Mouse (Mus musculus) stomach, postnatal 0 days (tissue): ENCODE measurements at regions not wholly inside any gene's neighbourhood (a gene's known extent, or its start where the extent isn't known, plus 50 kb on each side); places are given as distances from the start of the nearest gene placed in this dataset.

Source experiments
- ATAC-seq: fragments of 200-750 bp; cut with Nextera tagmentation; 2 replicates; pipeline ENCODE4 v1.8.0; 2017; ENCODE audit not compliant: low FRiP score, low TSS enrichment
- DNase-seq: peaks from one replicate; pipeline ENCODE4 v3.0.0-alpha.2; 2016; ENCODE audit warnings: low spot score
- H3K27ac ChIP-seq: fragments of 300-500 bp; sonication (generic); replicated peaks from 2 replicates; pipeline ENCODE4 v1.5.1; 2014; ENCODE audit warnings: mild to moderate bottlenecking, control low read depth
- H3K27me3 ChIP-seq: fragments of 300-500 bp; sonication (generic); 2 replicates; pipeline ENCODE4 v1.6.1; 2014; ENCODE audit warnings: low read length; ENCODE audit not compliant: control insufficient read depth, insufficient read depth
- H3K36me3 ChIP-seq: fragments of 300-500 bp; sonication (generic); 2 replicates; pipeline ENCODE4 v1.6.1; 2014; ENCODE audit warnings: low read length, mixed read lengths; ENCODE audit not compliant: control insufficient read depth, insufficient read depth
- H3K4me1 ChIP-seq: fragments of 300-500 bp; sonication (generic); replicated peaks from 2 replicates; pipeline ENCODE4 v1.6.1; 2014; ENCODE audit warnings: antibody characterized with exemption; ENCODE audit not compliant: control insufficient read depth, insufficient read depth
- H3K4me2 ChIP-seq: fragments of 300-500 bp; sonication (generic); replicated peaks from 2 replicates; pipeline ENCODE4 v1.6.1; 2014; ENCODE audit warnings: low read depth, mild to moderate bottlenecking, control low read depth, moderate library complexity
- H3K4me3 ChIP-seq: fragments of 300-500 bp; sonication (generic); 2 replicates; pipeline ENCODE4 v1.5.1; 2014; ENCODE audit warnings: low read depth, low read length, control low read depth
- H3K9ac ChIP-seq: fragments of 300-500 bp; sonication (generic); 2 replicates; pipeline ENCODE4 v1.6.1; 2014; ENCODE audit warnings: mild to moderate bottlenecking, low read length, control low read depth, mixed read lengths
- H3K9me3 ChIP-seq: fragments of 300-500 bp; sonication (generic); 2 replicates; pipeline ENCODE4 v1.6.1; 2016; ENCODE audit warnings: low read length; ENCODE audit not compliant: control insufficient read depth
- CTCF ChIP-seq: IDR thresholded peaks from 2 replicates; pipeline ENCODE4 v1.5.1; 2016; ENCODE audit warnings: antibody characterized with exemption, low read depth, mild to moderate bottlenecking, moderate library complexity
- EP300 ChIP-seq: optimal IDR thresholded peaks from 2 replicates; pipeline ENCODE3; 2016; ENCODE audit warnings: antibody characterized with exemption
- WGBS: fragments of 180-500 bp; shearing (Covaris S2); extraction: QIAGEN DNeasy Blood & Tissue Kit; methylation state at CpG from one replicate; pipeline ENCODE4 v1.1.7; 2014; 5-methylcytosine and 5-hydroxymethylcytosine counted together

- no peaks in the 10 kb centered on the region for H3K27me3 ChIP-seq
- H3K4me2 ChIP-seq = no peak overlapping the region
- H3K4me1 ChIP-seq = no peaks in the 10 kb centered on the region
- H3K27ac ChIP-seq = no peak overlapping the region
- no peak overlapping the region for H3K9ac ChIP-seq
- DNase-seq = no peak
- H3K4me3 ChIP-seq = no peak overlapping the region
- H3K36me3 ChIP-seq = no peaks in the 10 kb centered on the region
- H3K9me3 ChIP-seq = no peaks in the 10 kb centered on the region
- no peak for ATAC-seq
- WGBS = 76% methylated on average over 2 of the region's 2 CpGs
- no peak for TF ChIP-seq EP300
- TF ChIP-seq CTCF = no peak
Observed at GRCm38 (mm10) chr13:50359536-50359935, 58.1 kb upstream of the Fbxw17 start.
